Mouse (Mus musculus) intestine, embryonic 15.5 days (tissue): Measurements from ENCODE around the gene Med13l. TPM values are rescaled to one million over a fixed set of nuclear protein-coding genes. Genes with fewer than 3 reads are reported as not detected.

Source experiments
- ATAC-seq: fragments of 200-750 bp; cut with Nextera tagmentation; 2 replicates; pipeline ENCODE4 v1.8.0; 2017; ENCODE audit warnings: moderate TSS enrichment, moderate library complexity
- H3K27ac ChIP-seq: fragments of 300-500 bp; sonication (generic); 2 replicates; pipeline ENCODE4 v1.5.1; 2015; ENCODE audit warnings: mild to moderate bottlenecking, inconsistent platforms
- H3K27me3 ChIP-seq: fragments of 300-500 bp; sonication (generic); replicated peaks from 2 replicates; pipeline ENCODE4 v1.6.1; 2015; ENCODE audit warnings: inconsistent platforms
- H3K36me3 ChIP-seq: fragments of 300-500 bp; sonication (generic); 2 replicates; pipeline ENCODE4 v1.6.1; 2015; ENCODE audit warnings: inconsistent platforms
- H3K4me1 ChIP-seq: fragments of 300-500 bp; sonication (generic); replicated peaks from 2 replicates; pipeline ENCODE4 v1.6.1; 2015; ENCODE audit warnings: inconsistent platforms
- H3K4me2 ChIP-seq: fragments of 300-500 bp; sonication (generic); replicated peaks from 2 replicates; pipeline ENCODE4 v1.6.1; 2015; ENCODE audit warnings: mild to moderate bottlenecking, inconsistent platforms
- H3K4me3 ChIP-seq: fragments of 300-500 bp; sonication (generic); replicated peaks from 2 replicates; pipeline ENCODE4 v1.5.1; 2015; ENCODE audit warnings: inconsistent platforms
- H3K9ac ChIP-seq: fragments of 300-500 bp; sonication (generic); 2 replicates; pipeline ENCODE4 v1.6.1; 2015; ENCODE audit warnings: inconsistent platforms
- H3K9me3 ChIP-seq: fragments of 300-500 bp; sonication (generic); 2 replicates; pipeline ENCODE4 v1.6.1; 2016; ENCODE audit warnings: inconsistent platforms
- WGBS: fragments of 180-500 bp; shearing (Covaris S2); methylation state at CpG from one replicate; pipeline ENCODE4 v1.1.7; 2015; 5-methylcytosine and 5-hydroxymethylcytosine counted together
- polyA plus RNA-seq: library from polyadenylated mRNA; unstranded; fragments of >200 nt; fragmentation: Nextera tagmentation; extraction: Ambion mirVana; gene quantifications from 2 replicates; pipeline ENCODE4 v1.2.1, GENCODE M21; 2015

The Med13l gene
- polyA plus RNA-seq, 1 experiment from 2014 or later, result 10.0 TPM

DNA sequence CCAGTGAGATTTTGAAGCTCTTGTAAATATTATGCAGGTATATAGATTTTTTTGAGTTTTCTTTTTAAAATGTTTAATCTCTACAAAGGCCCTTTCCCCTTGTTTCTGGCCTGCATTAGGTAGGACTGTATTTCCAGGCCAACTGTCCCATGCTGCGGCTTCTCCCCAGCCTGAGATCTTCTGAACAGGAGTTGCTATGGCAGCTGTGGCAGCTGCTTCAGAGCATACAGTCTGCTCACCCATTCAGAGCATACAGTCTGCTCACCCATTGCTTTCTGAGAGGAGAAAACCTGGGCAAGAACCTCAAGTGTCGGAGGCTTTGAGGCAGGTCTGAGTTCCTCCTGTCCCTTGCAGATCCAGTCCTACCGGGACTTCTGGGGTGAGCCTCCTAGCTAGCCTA is 16.3 kb downstream of the Med13l start:
- Histone ChIP-seq H3K27ac (no peak overlapping the region), H3K4me3 (no peak overlapping the region), H3K4me2 (no peak overlapping the region), H3K36me3 (no peaks in the 10 kb centered on the region), H3K9me3 (no peaks in the 10 kb centered on the region), H3K27me3 (no peaks in the 10 kb centered on the region), H3K9ac (no peak overlapping the region), H3K4me1 (peaks cover 8% of the 10 kb centered on the region; the same call in 1 of the 2 replicates)
- no peak for ATAC-seq
- WGBS, result 72% methylated on average over 3 of the region's 3 CpGs

DNA sequence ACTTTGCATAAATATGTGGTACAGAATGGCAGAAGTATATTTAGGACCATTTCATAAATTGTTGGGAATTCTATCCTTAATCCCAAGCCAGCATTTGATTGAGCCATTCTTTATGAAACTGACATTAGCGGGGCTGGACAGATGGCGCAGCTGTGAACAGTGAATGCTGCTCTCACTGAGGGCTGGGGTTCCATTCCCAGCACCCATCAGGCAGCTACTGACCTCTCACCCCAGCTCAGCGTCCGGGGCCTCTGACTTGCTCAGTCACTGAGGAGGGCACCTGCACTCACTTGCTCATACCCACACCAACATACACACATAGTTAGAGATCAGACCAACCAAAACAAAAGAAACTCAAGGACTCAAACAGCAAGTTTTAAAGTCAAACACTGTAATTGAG is 24.9 kb downstream of the Med13l start:
- no peak for ATAC-seq
- Histone ChIP-seq H3K4me3 (no peak overlapping the region), H3K9me3 (no peaks in the 10 kb centered on the region), H3K27ac (no peak overlapping the region), H3K36me3 (no peaks in the 10 kb centered on the region), H3K9ac (no peak overlapping the region), H3K4me2 (no peak overlapping the region), H3K27me3 (no peaks in the 10 kb centered on the region), H3K4me1 (peaks cover 37% of the 10 kb centered on the region)
- WGBS, result 72% methylated on average over 4 of the region's 4 CpGs

DNA sequence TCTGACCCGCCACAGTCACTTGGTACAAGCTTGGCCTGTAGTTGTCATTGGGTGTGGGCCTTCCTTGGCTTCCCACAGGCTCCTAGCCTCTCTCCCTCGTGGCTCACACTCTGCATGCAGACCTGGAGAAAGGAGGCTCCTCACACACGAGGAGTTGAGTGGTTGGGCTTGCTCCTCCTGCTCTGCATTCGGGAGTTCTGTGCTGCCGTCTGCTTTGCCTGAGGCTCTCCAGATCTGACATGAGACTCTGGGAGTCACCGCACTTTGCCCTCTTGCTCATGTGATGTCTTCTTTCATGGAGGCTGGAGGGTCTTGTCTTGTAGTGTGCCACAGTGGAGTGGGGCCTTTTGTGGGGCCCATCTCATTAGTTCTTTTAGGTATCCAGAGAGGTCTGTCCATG is 26.1 kb downstream of the Med13l start:
- Histone ChIP-seq H3K9ac (no peak overlapping the region), H3K9me3 (no peaks in the 10 kb centered on the region), H3K36me3 (no peaks in the 10 kb centered on the region), H3K4me3 (no peak overlapping the region), H3K27me3 (no peaks in the 10 kb centered on the region), H3K27ac (no peak overlapping the region), H3K4me2 (no peak overlapping the region), H3K4me1 (peaks cover 49% of the 10 kb centered on the region)
- WGBS, result 36% methylated on average over 6 of the region's 6 CpGs
- ATAC-seq, result peak; percentile 34

DNA sequence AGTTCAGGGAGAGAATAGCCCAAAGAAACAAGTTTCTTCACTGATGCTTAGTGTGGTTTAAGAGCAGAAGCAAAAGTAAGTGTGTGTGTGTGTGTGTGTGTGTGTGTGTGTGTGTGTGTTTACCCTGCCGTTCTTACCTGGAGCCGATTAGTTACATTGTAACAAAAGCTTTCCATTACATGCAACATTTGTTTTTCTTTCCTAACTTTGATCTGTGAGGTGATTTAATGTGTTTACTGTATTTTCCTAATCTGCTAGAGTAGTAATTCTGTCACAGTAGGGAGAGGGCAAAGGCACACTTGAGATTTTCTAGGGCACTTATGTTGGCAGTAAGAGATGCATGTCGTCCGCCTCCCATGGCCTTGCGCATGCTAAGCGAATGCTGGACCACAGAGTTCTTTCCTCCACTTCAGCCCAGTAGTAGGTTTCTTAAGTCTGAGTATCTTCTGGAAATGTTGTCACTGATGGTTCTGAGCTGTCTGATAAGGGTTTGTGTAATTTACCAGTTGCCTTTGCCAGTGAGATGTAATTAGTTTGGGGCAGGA is 28.0 kb downstream of the Med13l start:
- H3K27me3 ChIP-seq, result no peaks in the 10 kb centered on the region
- no peak overlapping the region for H3K4me2 ChIP-seq
- H3K27ac ChIP-seq, result no peak overlapping the region; the same call in 1 of the 2 replicates
- WGBS, result 61% methylated on average over 6 of the region's 6 CpGs
- peaks cover 56% of the 10 kb centered on the region for H3K4me1 ChIP-seq
- ATAC-seq, result no peak
- no peak overlapping the region for H3K9ac ChIP-seq
- H3K36me3 ChIP-seq, result no peaks in the 10 kb centered on the region
- no peak overlapping the region for H3K4me3 ChIP-seq
- H3K9me3 ChIP-seq, result no peaks in the 10 kb centered on the region

GRCm38 (mm10) chr5:118589186-118589892 is 28.9 kb downstream of the Med13l start:
- Histone ChIP-seq H3K4me3 (no peak overlapping the region), H3K9ac (no peak overlapping the region), H3K4me2 (no peak overlapping the region), H3K9me3 (no peaks in the 10 kb centered on the region), H3K4me1 (peaks cover 56% of the 10 kb centered on the region), H3K27me3 (no peaks in the 10 kb centered on the region), H3K27ac (no peak overlapping the region; the same call in 1 of the 2 replicates), H3K36me3 (no peaks in the 10 kb centered on the region)
- no peak for ATAC-seq
- WGBS, result 58% methylated on average over 11 of the region's 11 CpGs

GRCm38 (mm10) chr5:118590868-118591267 is 30.4 kb downstream of the Med13l start:
- H3K4me2 ChIP-seq, result 0 out of 2 replicates have a peak overlapping the region, but pooled peaks have one; percentile 11
- 39% methylated on average over 6 of the region's 6 CpGs for WGBS
- no peak overlapping the region for H3K27ac ChIP-seq
- H3K9me3 ChIP-seq, result no peaks in the 10 kb centered on the region
- H3K4me3 ChIP-seq, result no peak overlapping the region
- no peaks in the 10 kb centered on the region for H3K36me3 ChIP-seq
- H3K4me1 ChIP-seq, result peaks cover 54% of the 10 kb centered on the region
- ATAC-seq, result no peak
- H3K9ac ChIP-seq, result no peak overlapping the region
- H3K27me3 ChIP-seq, result no peaks in the 10 kb centered on the region

GRCm38 (mm10) chr5:118591826-118592499 is 31.5 kb downstream of the Med13l start:
- Histone ChIP-seq H3K4me1 (peaks cover 49% of the 10 kb centered on the region), H3K27ac (peak overlapping the region; percentile 57; the same call in 1 of the 2 replicates), H3K4me2 (peak overlapping the region; percentile 46), H3K36me3 (no peaks in the 10 kb centered on the region), H3K4me3 (no peak overlapping the region), H3K9me3 (no peaks in the 10 kb centered on the region), H3K27me3 (no peaks in the 10 kb centered on the region), H3K9ac (no peak overlapping the region)
- 23% methylated on average over 11 of the region's 11 CpGs for WGBS
- ATAC-seq, result 0 out of 2 replicates have a peak, but pooled peaks have one; percentile 7

DNA sequence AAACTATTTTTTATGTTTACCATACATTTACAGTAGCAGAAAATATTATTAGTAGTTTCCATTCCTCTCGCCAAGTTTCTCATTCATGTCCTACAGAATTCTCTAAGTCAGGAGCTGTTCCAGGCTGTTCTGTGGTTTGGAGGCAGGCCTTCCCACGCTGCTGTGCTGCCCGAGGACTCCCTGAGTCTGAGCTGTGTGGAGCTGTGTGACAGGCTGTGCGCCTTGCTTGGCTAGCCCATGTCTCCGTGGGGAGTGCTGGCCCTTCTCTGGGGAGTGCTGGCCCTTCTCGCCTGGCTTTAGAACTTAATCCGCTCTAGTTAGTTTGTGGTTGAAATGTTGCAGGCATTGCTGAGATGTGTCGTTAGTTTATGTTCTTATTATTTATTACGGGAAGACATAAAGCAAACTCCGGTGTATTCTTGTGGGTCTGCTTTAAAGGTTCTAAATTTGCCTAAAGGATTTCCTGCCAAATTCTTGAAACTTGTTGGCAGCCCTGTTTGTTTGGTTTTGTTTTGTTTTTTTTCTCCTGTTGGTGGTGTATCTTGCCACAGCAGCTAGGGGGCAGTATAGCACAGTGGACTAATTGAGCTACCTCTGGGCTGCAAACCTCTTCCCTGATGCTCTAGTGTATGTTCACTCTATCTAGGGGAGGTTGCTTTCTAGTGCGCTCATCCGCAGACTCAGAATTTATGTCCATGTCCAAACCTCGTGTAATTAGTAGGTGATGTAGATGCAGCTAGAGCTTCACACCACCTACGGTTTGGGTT is 34.2 kb downstream of the Med13l start:
- Histone ChIP-seq H3K4me1 (peaks cover 29% of the 10 kb centered on the region), H3K36me3 (no peaks in the 10 kb centered on the region), H3K4me3 (no peak overlapping the region), H3K9me3 (no peaks in the 10 kb centered on the region), H3K27ac (no peak overlapping the region), H3K27me3 (no peaks in the 10 kb centered on the region), H3K4me2 (no peak overlapping the region), H3K9ac (no peak overlapping the region)
- 49% methylated on average over 14 of the region's 14 CpGs for WGBS
- ATAC-seq, result no peak

DNA sequence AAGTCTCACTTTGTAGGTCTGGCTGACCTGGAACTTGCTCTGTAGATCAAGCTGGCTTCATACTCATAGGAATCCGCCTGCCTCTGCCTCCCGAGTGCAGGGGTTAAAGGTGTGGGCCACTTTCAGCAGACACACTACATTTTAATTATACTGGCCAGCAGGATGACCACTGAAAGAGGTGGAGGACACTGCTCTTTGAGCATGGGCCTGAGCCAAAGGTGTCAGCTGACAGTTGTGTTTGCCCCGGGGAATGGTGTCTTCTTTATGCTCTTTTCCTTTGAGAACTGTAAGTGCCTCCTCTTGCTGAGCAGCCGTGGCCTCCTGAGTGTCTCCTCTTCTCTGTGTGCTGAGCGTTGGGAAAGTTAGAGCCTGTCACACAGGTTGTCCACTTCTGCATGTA is 35.4 kb downstream of the Med13l start:
- H3K27me3 ChIP-seq, result no peaks in the 10 kb centered on the region
- ATAC-seq, result no peak
- H3K36me3 ChIP-seq, result no peaks in the 10 kb centered on the region
- H3K27ac ChIP-seq, result no peak overlapping the region
- H3K9me3 ChIP-seq, result no peaks in the 10 kb centered on the region
- WGBS, result 77% methylated on average over 5 of the region's 5 CpGs
- H3K4me3 ChIP-seq, result no peak overlapping the region
- peaks cover 22% of the 10 kb centered on the region for H3K4me1 ChIP-seq
- H3K9ac ChIP-seq, result no peak overlapping the region
- no peak overlapping the region for H3K4me2 ChIP-seq

GRCm38 (mm10) chr5:118596452-118597092 is 36.1 kb downstream of the Med13l start:
- Histone ChIP-seq H3K4me2 (no peak overlapping the region), H3K4me1 (peaks cover 15% of the 10 kb centered on the region), H3K9ac (no peak overlapping the region), H3K4me3 (no peak overlapping the region), H3K9me3 (no peaks in the 10 kb centered on the region), H3K36me3 (no peaks in the 10 kb centered on the region), H3K27me3 (no peaks in the 10 kb centered on the region), H3K27ac (no peak overlapping the region)
- peak; percentile 48; the same call in 1 of the 2 replicates for ATAC-seq
- 72% methylated on average over 15 of the region's 15 CpGs for WGBS

DNA sequence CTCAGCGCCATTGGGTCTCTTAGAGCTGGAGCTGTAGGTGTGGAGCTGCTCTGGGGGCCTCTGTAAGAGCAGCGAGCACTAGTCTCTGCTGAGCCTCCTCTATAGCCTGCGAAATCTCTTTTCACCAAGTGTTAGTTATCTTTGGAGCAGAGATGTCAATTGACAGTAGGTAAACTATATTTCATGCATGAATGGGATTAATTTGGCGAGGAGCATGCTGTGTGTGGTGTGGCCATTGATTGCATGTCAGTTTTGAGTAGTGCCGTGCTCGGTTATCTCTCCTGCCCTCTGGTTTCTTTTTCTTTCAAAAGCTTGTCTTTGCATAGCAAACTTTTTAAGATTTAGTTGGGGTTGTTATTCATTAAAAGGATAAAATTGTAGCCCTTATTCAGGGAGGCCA is 38.1 kb downstream of the Med13l start:
- no peak for ATAC-seq
- Histone ChIP-seq H3K36me3 (no peaks in the 10 kb centered on the region), H3K4me1 (peaks cover 6% of the 10 kb centered on the region; the same call in 1 of the 2 replicates), H3K4me2 (no peak overlapping the region), H3K9me3 (no peaks in the 10 kb centered on the region), H3K27ac (no peak overlapping the region), H3K27me3 (no peaks in the 10 kb centered on the region), H3K9ac (no peak overlapping the region), H3K4me3 (no peak overlapping the region)
- 79% methylated on average over 6 of the region's 6 CpGs for WGBS

- H3K9ac ChIP-seq, result no peak overlapping the region
- no peak for ATAC-seq
- H3K27ac ChIP-seq, result no peak overlapping the region
- H3K36me3 ChIP-seq, result no peaks in the 10 kb centered on the region
- peaks cover 6% of the 10 kb centered on the region; the same call in 1 of the 2 replicates for H3K4me1 ChIP-seq
- WGBS, result 67% methylated on average over 4 of the region's 4 CpGs
- H3K4me3 ChIP-seq, result no peak overlapping the region
- H3K4me2 ChIP-seq, result no peak overlapping the region
- no peaks in the 10 kb centered on the region for H3K9me3 ChIP-seq
- H3K27me3 ChIP-seq, result no peaks in the 10 kb centered on the region
These were observed 41.0 kb downstream of the Med13l start for GRCm38 (mm10) chr5:118601452-118601851.
